Mouse (Mus musculus) forebrain, embryonic 15.5 days (tissue): Measurements from ENCODE around the gene Kcnk16. TPM values are rescaled to one million over a fixed set of nuclear protein-coding genes. Genes with fewer than 3 reads are reported as not detected.

ENCODE experiments used
- ATAC-seq: fragments of 200-750 bp; cut with Nextera tagmentation; replicated peaks from 2 replicates; pipeline ENCODE4 v1.8.0; 2017; ENCODE audit warnings: mild to moderate bottlenecking, moderate TSS enrichment, moderate library complexity
- H3K27ac ChIP-seq: fragments of 300-500 bp; sonication (generic); replicated peaks from 2 replicates; pipeline ENCODE4 v1.5.1; 2015; ENCODE audit warnings: mild to moderate bottlenecking, inconsistent platforms
- H3K27me3 ChIP-seq: fragments of 300-500 bp; sonication (generic); 2 replicates; pipeline ENCODE4 v1.6.1; 2015; ENCODE audit warnings: inconsistent platforms
- H3K36me3 ChIP-seq: fragments of 300-500 bp; sonication (generic); 2 replicates; pipeline ENCODE4 v1.6.1; 2015; ENCODE audit warnings: mild to moderate bottlenecking, inconsistent platforms
- H3K4me1 ChIP-seq: fragments of 300-500 bp; sonication (generic); 2 replicates; pipeline ENCODE4 v1.6.1; 2015; ENCODE audit warnings: inconsistent platforms
- H3K4me2 ChIP-seq: fragments of 300-500 bp; sonication (generic); replicated peaks from 2 replicates; pipeline ENCODE4 v1.6.1; 2015; ENCODE audit warnings: mild to moderate bottlenecking, inconsistent platforms
- H3K4me3 ChIP-seq: fragments of 300-500 bp; sonication (generic); 2 replicates; pipeline ENCODE4 v1.5.1; 2015; ENCODE audit warnings: mild to moderate bottlenecking, inconsistent platforms
- H3K9ac ChIP-seq: fragments of 300-500 bp; sonication (generic); replicated peaks from 2 replicates; pipeline ENCODE4 v1.6.1; 2015; ENCODE audit warnings: mild to moderate bottlenecking, inconsistent platforms
- H3K9me3 ChIP-seq: fragments of 300-500 bp; sonication (generic); 2 replicates; pipeline ENCODE4 v1.6.1; 2016; ENCODE audit warnings: inconsistent platforms
- WGBS: fragments of 180-500 bp; shearing (Covaris S2); methylation state at CpG from one replicate; pipeline ENCODE4 v1.1.7; 2015; ENCODE audit warnings: mixed read lengths; 5-methylcytosine and 5-hydroxymethylcytosine counted together
- polyA plus RNA-seq: library from polyadenylated mRNA; unstranded; fragments of >200 nt; fragmentation: Nextera tagmentation; extraction: Ambion mirVana; gene quantifications from 2 replicates; pipeline ENCODE4 v1.2.1, GENCODE M21; 2015

Gene Kcnk16
- polyA plus RNA-seq, 1 experiment from 2014 or later, result not detected

GRCm38 (mm10) chr14:20226982-20227381 lies 42.0 kb downstream of the Kcnk16 start:
- no peak for ATAC-seq
- Histone ChIP-seq H3K36me3 (no peaks in the 10 kb centered on the region), H3K9me3 (no peaks in the 10 kb centered on the region), H3K4me1 (peaks cover 25% of the 10 kb centered on the region), H3K9ac (no peak overlapping the region), H3K4me3 (no peak overlapping the region), H3K27ac (no peak overlapping the region), H3K27me3 (no peaks in the 10 kb centered on the region), H3K4me2 (no peak overlapping the region)
- 40% methylated on average over 2 of the region's 2 CpGs for WGBS

GRCm38 (mm10) chr14:20226488-20226887 lies 42.5 kb downstream of the Kcnk16 start:
- no peaks in the 10 kb centered on the region for H3K9me3 ChIP-seq
- no peak for ATAC-seq
- 35% methylated on average over 6 of the region's 7 CpGs for WGBS

GRCm38 (mm10) chr14:20225525-20225924 lies 43.5 kb downstream of the Kcnk16 start:
- H3K27me3 ChIP-seq, result no peaks in the 10 kb centered on the region
- peak; percentile 66 for ATAC-seq
- no peak overlapping the region for H3K4me2 ChIP-seq
- no peak overlapping the region for H3K4me3 ChIP-seq
- H3K9ac ChIP-seq, result no peak overlapping the region
- H3K9me3 ChIP-seq, result no peaks in the 10 kb centered on the region
- H3K27ac ChIP-seq, result peak overlapping the region; percentile 50; the same call in 1 of the 2 replicates
- no peaks in the 10 kb centered on the region for H3K36me3 ChIP-seq
- 7% methylated on average over 4 of the region's 4 CpGs for WGBS
- peaks cover 25% of the 10 kb centered on the region for H3K4me1 ChIP-seq

More at GRCm38 (mm10) chr14:20226488-20226887, 42.5 kb downstream of the Kcnk16 start:
- Histone ChIP-seq H3K4me1 (peaks cover 25% of the 10 kb centered on the region), H3K36me3 (no peaks in the 10 kb centered on the region), H3K4me2 (no peak overlapping the region), H3K9ac (no peak overlapping the region), H3K27ac (no peak overlapping the region), H3K27me3 (no peaks in the 10 kb centered on the region), H3K4me3 (no peak overlapping the region)

- no peak overlapping the region for H3K4me3 ChIP-seq
- H3K9me3 ChIP-seq, result no peaks in the 10 kb centered on the region
- H3K9ac ChIP-seq, result 0 out of 2 replicates have a peak overlapping the region, but pooled peaks have one; percentile 14
- no peaks in the 10 kb centered on the region for H3K36me3 ChIP-seq
- H3K4me1 ChIP-seq, result peaks cover 25% of the 10 kb centered on the region
- peak overlapping the region; percentile 50; the same call in 1 of the 2 replicates for H3K27ac ChIP-seq
- peak; percentile 46; the same call in 1 of the 2 replicates for ATAC-seq
- no peak overlapping the region for H3K4me2 ChIP-seq
- 22% methylated on average over 10 of the region's 10 CpGs for WGBS
- no peaks in the 10 kb centered on the region for H3K27me3 ChIP-seq
These were observed 44.3 kb downstream of the Kcnk16 start for GRCm38 (mm10) chr14:20224576-20225218.

GRCm38 (mm10) chr14:20224163-20224562 lies 44.8 kb downstream of the Kcnk16 start:
- Histone ChIP-seq H3K4me3 (no peak overlapping the region), H3K27ac (no peak overlapping the region), H3K27me3 (no peaks in the 10 kb centered on the region), H3K9ac (no peak overlapping the region), H3K9me3 (no peaks in the 10 kb centered on the region), H3K4me2 (no peak overlapping the region), H3K4me1 (peaks cover 25% of the 10 kb centered on the region), H3K36me3 (no peaks in the 10 kb centered on the region)
- ATAC-seq, result peak; percentile 18; the same call in 1 of the 2 replicates
- WGBS, result 7% methylated on average over 4 of the region's 4 CpGs

- 94% methylated on average over 5 of the region's 5 CpGs for WGBS
- no peaks in the 10 kb centered on the region for H3K27me3 ChIP-seq
- H3K9ac ChIP-seq, result no peak overlapping the region
- ATAC-seq, result no peak
- H3K36me3 ChIP-seq, result no peaks in the 10 kb centered on the region
- no peaks in the 10 kb centered on the region for H3K9me3 ChIP-seq
- H3K4me1 ChIP-seq, result peaks cover 25% of the 10 kb centered on the region
- no peak overlapping the region for H3K4me3 ChIP-seq
- no peak overlapping the region for H3K4me2 ChIP-seq
- no peak overlapping the region for H3K27ac ChIP-seq
These were observed 45.7 kb downstream of the Kcnk16 start for GRCm38 (mm10) chr14:20223253-20223652.

GRCm38 (mm10) chr14:20221083-20221482 lies 47.9 kb downstream of the Kcnk16 start:
- no peak overlapping the region for H3K9ac ChIP-seq
- peaks cover 18% of the 10 kb centered on the region for H3K4me1 ChIP-seq
- H3K27me3 ChIP-seq, result no peaks in the 10 kb centered on the region
- WGBS, result 30% methylated on average over 7 of the region's 7 CpGs
- no peak for ATAC-seq
- H3K27ac ChIP-seq, result no peak overlapping the region
- H3K9me3 ChIP-seq, result no peaks in the 10 kb centered on the region
- H3K4me2 ChIP-seq, result no peak overlapping the region
- H3K36me3 ChIP-seq, result no peaks in the 10 kb centered on the region
- H3K4me3 ChIP-seq, result no peak overlapping the region

GRCm38 (mm10) chr14:20219849-20220248 lies 49.1 kb downstream of the Kcnk16 start:
- Histone ChIP-seq H3K4me2 (no peak overlapping the region), H3K4me1 (peaks cover 7% of the 10 kb centered on the region), H3K9me3 (no peaks in the 10 kb centered on the region), H3K9ac (no peak overlapping the region), H3K27ac (no peak overlapping the region), H3K4me3 (no peak overlapping the region), H3K27me3 (no peaks in the 10 kb centered on the region), H3K36me3 (no peaks in the 10 kb centered on the region)
- 78% methylated on average over 1 of the region's 1 CpGs for WGBS
- no peak for ATAC-seq

GRCm38 (mm10) chr14:20217299-20217864 lies 51.6 kb downstream of the Kcnk16 start:
- WGBS, result 15% methylated on average over 3 of the region's 3 CpGs
- H3K27ac ChIP-seq, result no peak overlapping the region
- no peak overlapping the region for H3K4me3 ChIP-seq
- H3K36me3 ChIP-seq, result no peaks in the 10 kb centered on the region
- H3K9me3 ChIP-seq, result no peaks in the 10 kb centered on the region
- no peaks in the 10 kb centered on the region for H3K4me1 ChIP-seq
- H3K4me2 ChIP-seq, result no peak overlapping the region
- no peaks in the 10 kb centered on the region for H3K27me3 ChIP-seq
- no peak for ATAC-seq
- no peak overlapping the region for H3K9ac ChIP-seq

GRCm38 (mm10) chr14:20216561-20217298 lies 52.3 kb downstream of the Kcnk16 start:
- ATAC-seq, result no peak
- WGBS, result 81% methylated on average over 7 of the region's 7 CpGs

GRCm38 (mm10) chr14:20215826-20216225 lies 53.2 kb downstream of the Kcnk16 start:
- Histone ChIP-seq H3K4me2 (no peak overlapping the region), H3K9me3 (no peaks in the 10 kb centered on the region), H3K4me3 (no peak overlapping the region), H3K36me3 (no peaks in the 10 kb centered on the region), H3K27ac (no peak overlapping the region), H3K4me1 (no peaks in the 10 kb centered on the region), H3K27me3 (no peaks in the 10 kb centered on the region), H3K9ac (no peak overlapping the region)
- ATAC-seq, result no peak
- WGBS, result 72% methylated on average over 5 of the region's 5 CpGs

More at GRCm38 (mm10) chr14:20216561-20217298, 52.3 kb downstream of the Kcnk16 start:
- no peaks in the 10 kb centered on the region for H3K36me3 ChIP-seq
- no peak overlapping the region for H3K4me2 ChIP-seq
- no peak overlapping the region for H3K4me3 ChIP-seq
- H3K9ac ChIP-seq, result no peak overlapping the region
- no peaks in the 10 kb centered on the region for H3K4me1 ChIP-seq
- no peaks in the 10 kb centered on the region for H3K9me3 ChIP-seq
- no peaks in the 10 kb centered on the region for H3K27me3 ChIP-seq
- H3K27ac ChIP-seq, result no peak overlapping the region

GRCm38 (mm10) chr14:20214125-20214524 lies 54.9 kb downstream of the Kcnk16 start:
- no peak overlapping the region for H3K4me3 ChIP-seq
- no peak for ATAC-seq
- 91% methylated on average over 7 of the region's 7 CpGs for WGBS
- no peaks in the 10 kb centered on the region for H3K9me3 ChIP-seq
- no peaks in the 10 kb centered on the region for H3K4me1 ChIP-seq
- no peaks in the 10 kb centered on the region for H3K36me3 ChIP-seq
- no peak overlapping the region for H3K4me2 ChIP-seq
- H3K9ac ChIP-seq, result no peak overlapping the region
- H3K27ac ChIP-seq, result no peak overlapping the region
- no peaks in the 10 kb centered on the region for H3K27me3 ChIP-seq
